Comparison of ENCODE assay signal across 23 mouse cellular contexts in genomic region chr12:111087066-111087465, GRCm38 (mm10).
"Had no signal": no experiment of that assay in that cellular context is flagged by ENCODE, and none has a peak within 500 bp of the region (broad histone marks: within the 10 kb centered on the region; RNA-seq: fewer than 3 reads in every experiment).

No protein-coding gene starts in this region.

- H3K4me3 ChIP-seq: heart, embryonic 13.5 days; heart, embryonic 15.5 days; hindbrain, embryonic 13.5 days; hindbrain, embryonic 15.5 days; kidney, embryonic 15.5 days; limb, embryonic 13.5 days; limb, embryonic 15.5 days; liver, embryonic 12.5 days had no signal

- ATAC-seq: hindbrain, postnatal 0 days had no signal

- H3K4me2 ChIP-seq: heart, embryonic 11.5 days; heart, embryonic 13.5 days; heart, embryonic 15.5 days; hindbrain, embryonic 13.5 days; hindbrain, embryonic 15.5 days; kidney, embryonic 15.5 days; limb, embryonic 13.5 days; limb, embryonic 15.5 days; liver, embryonic 12.5 days had no signal

- DNase-seq: gastrocnemius, postnatal 14 days; gastrocnemius, postnatal 36 days; heart, adult 18-20 months; heart, postnatal 36 days; kidney, adult 11 months; kidney, adult 2 months; kidney, adult 9 months; kidney, postnatal 14 days; kidney, postnatal 36 days; layer of hippocampus, postnatal 36 days; left cerebral cortex, postnatal 4 days had no signal

- H3K9ac ChIP-seq: heart, embryonic 13.5 days; heart, embryonic 15.5 days; hindbrain, embryonic 13.5 days; hindbrain, embryonic 15.5 days; kidney, embryonic 15.5 days; limb, embryonic 13.5 days; limb, embryonic 15.5 days; liver, embryonic 12.5 days; liver, embryonic 14.5 days had no signal

- H3K27me3 ChIP-seq: heart, embryonic 13.5 days; heart, embryonic 15.5 days; hindbrain, embryonic 13.5 days; hindbrain, embryonic 15.5 days; kidney, embryonic 15.5 days; limb, embryonic 13.5 days; limb, embryonic 15.5 days; liver, embryonic 12.5 days had no signal

- H3K9me3 ChIP-seq: heart, embryonic 13.5 days; heart, embryonic 15.5 days; hindbrain, embryonic 13.5 days; hindbrain, embryonic 15.5 days; kidney, embryonic 15.5 days; limb, embryonic 13.5 days; limb, embryonic 15.5 days; liver, embryonic 12.5 days had no signal

- H3K27ac ChIP-seq: heart, embryonic 13.5 days; heart, embryonic 15.5 days; hindbrain, embryonic 13.5 days; hindbrain, embryonic 15.5 days; hindbrain, postnatal 0 days; kidney, embryonic 15.5 days; kidney, postnatal 0 days; limb, embryonic 13.5 days; limb, embryonic 15.5 days; liver, embryonic 12.5 days; liver, embryonic 14.5 days had no signal
